Mouse (Mus musculus) brain, embryonic 14.5 days (tissue): ENCODE results near the gene Aspa.

Experiments
- CTCF ChIP-seq: fragments of 200-500 bp; IDR thresholded peaks from 2 replicates; pipeline ENCODE4 v1.5.1; 2012; ENCODE audit warnings: inconsistent platforms, mild to moderate bottlenecking, moderate library complexity, borderline replicate concordance; ENCODE audit not compliant: insufficient read depth, insufficient read length; ENCODE audit errors: extremely low read depth
- POLR2A ChIP-seq: fragments of 200-500 bp; IDR thresholded peaks from 2 replicates; pipeline ENCODE4 v1.6.1; 2012; ENCODE audit warnings: mild to moderate bottlenecking, inconsistent platforms, borderline replicate concordance; ENCODE audit not compliant: poor library complexity, insufficient read depth, insufficient read length, severe bottlenecking; ENCODE audit errors: extremely low read depth

GRCm38 (mm10) chr11:73258664-73259063 lies 70.7 kb downstream of the Aspa start:
- TF ChIP-seq CTCF (no peak), POLR2A (no peak)
